ENCODE assay signal across 7 mouse cellular contexts in the genomic region with DNA sequence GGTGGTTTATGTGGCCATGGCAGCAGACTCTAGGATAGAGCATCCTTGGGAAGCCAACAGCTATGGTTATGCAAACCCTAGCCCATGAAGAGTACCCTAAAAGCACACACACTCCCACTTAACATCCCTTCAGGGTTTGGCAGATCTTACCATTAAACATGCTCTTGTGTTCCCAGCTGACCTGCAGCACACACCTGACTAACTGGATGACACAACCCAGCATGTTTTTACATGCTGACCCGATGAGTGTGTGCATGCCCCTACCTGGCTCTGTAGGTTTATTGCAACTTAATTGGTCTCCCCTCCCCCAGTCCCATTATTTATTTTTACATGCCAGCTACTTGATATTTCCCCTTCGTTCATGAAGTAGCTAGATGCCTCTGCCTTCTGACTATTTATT.
"Had no signal": no experiment of that assay in that cellular context is flagged by ENCODE, and none has a peak within 500 bp of the region (broad histone marks: within the 10 kb centered on the region; RNA-seq: fewer than 3 reads in every experiment).

No protein-coding gene starts in this region.

- DNase-seq: lung, adult 18-20 months; lung, postnatal 10 days; lung, postnatal 4 days; right cerebral cortex, postnatal 25 days; spleen, adult 18-20 months; thymus, adult 18-20 months; thymus, postnatal 36 days had no signal
